Mouse (Mus musculus) forebrain, embryonic 12.5 days (tissue): ENCODE data around the gene Ablim1. TPM values are rescaled to one million over a fixed set of nuclear protein-coding genes. Genes with fewer than 3 reads are reported as not detected.
A peak's percentile ranks its signal among the peaks of the same experiment; 100 is the strongest.

Experiments used
- ATAC-seq: fragments of 200-750 bp; cut with Nextera tagmentation; 2 replicates; pipeline ENCODE4 v1.8.0; 2017; ENCODE audit warnings: moderate TSS enrichment; ENCODE audit not compliant: low FRiP score
- H3K27ac ChIP-seq: fragments of 300-500 bp; sonication (generic); 2 replicates; pipeline ENCODE4 v1.5.1; 2016; ENCODE audit warnings: mild to moderate bottlenecking
- H3K27me3 ChIP-seq: fragments of 300-500 bp; sonication (generic); 2 replicates; pipeline ENCODE4 v1.6.1; 2016; ENCODE audit warnings: mild to moderate bottlenecking
- H3K36me3 ChIP-seq: fragments of 300-500 bp; sonication (generic); replicated peaks from 2 replicates; pipeline ENCODE4 v1.6.1; 2016; ENCODE audit warnings: mild to moderate bottlenecking
- H3K4me1 ChIP-seq: fragments of 300-500 bp; sonication (generic); 2 replicates; pipeline ENCODE4 v1.6.1; 2016
- H3K4me2 ChIP-seq: fragments of 300-500 bp; sonication (generic); 2 replicates; pipeline ENCODE4 v1.6.1; 2016; ENCODE audit warnings: mild to moderate bottlenecking, moderate library complexity
- H3K4me3 ChIP-seq: fragments of 300-500 bp; sonication (generic); replicated peaks from 2 replicates; pipeline ENCODE4 v1.5.1; 2016; ENCODE audit warnings: mild to moderate bottlenecking
- H3K9ac ChIP-seq: fragments of 300-500 bp; sonication (generic); 2 replicates; pipeline ENCODE4 v1.6.1; 2016; ENCODE audit warnings: mild to moderate bottlenecking
- H3K9me3 ChIP-seq: fragments of 300-500 bp; sonication (generic); 2 replicates; pipeline ENCODE4 v1.6.1; 2016
- WGBS: fragments of 180-500 bp; shearing (Covaris S2); methylation state at CpG from one replicate; pipeline ENCODE4 v1.1.7; 2016; 5-methylcytosine and 5-hydroxymethylcytosine counted together
- polyA plus RNA-seq: library from polyadenylated mRNA; unstranded; fragments of >200 nt; fragmentation: Nextera tagmentation; extraction: Ambion mirVana; gene quantifications from 2 replicates; pipeline ENCODE4 v1.2.1, GENCODE M21; 2016

Gene Ablim1
- polyA plus RNA-seq, 1 experiment from 2014 or later, result 17.7 TPM

GRCm38 (mm10) chr19:57132281-57132680 is 182.4 kb downstream of the Ablim1 start:
- WGBS, result 78% methylated on average over 5 of the region's 5 CpGs
- no peak overlapping the region for H3K4me3 ChIP-seq
- H3K27me3 ChIP-seq, result peaks cover 12% of the 10 kb centered on the region; the same call in 1 of the 2 replicates
- peaks cover 17% of the 10 kb centered on the region for H3K4me1 ChIP-seq
- H3K4me2 ChIP-seq, result no peak overlapping the region
- no peaks in the 10 kb centered on the region for H3K36me3 ChIP-seq
- H3K27ac ChIP-seq, result no peak overlapping the region
- no peaks in the 10 kb centered on the region for H3K9me3 ChIP-seq
- H3K9ac ChIP-seq, result no peak overlapping the region
- no peak for ATAC-seq

GRCm38 (mm10) chr19:57131366-57131765 is 183.4 kb downstream of the Ablim1 start:
- Histone ChIP-seq H3K27me3 (peaks cover 12% of the 10 kb centered on the region; the same call in 1 of the 2 replicates), H3K4me2 (no peak overlapping the region), H3K9ac (no peak overlapping the region), H3K4me3 (no peak overlapping the region), H3K27ac (no peak overlapping the region), H3K36me3 (no peaks in the 10 kb centered on the region), H3K9me3 (no peaks in the 10 kb centered on the region), H3K4me1 (peaks cover 17% of the 10 kb centered on the region)
- ATAC-seq, result no peak
- 87% methylated on average over 4 of the region's 4 CpGs for WGBS

GRCm38 (mm10) chr19:57130591-57130990 is 184.1 kb downstream of the Ablim1 start:
- no peak for ATAC-seq
- Histone ChIP-seq H3K4me2 (no peak overlapping the region), H3K4me3 (no peak overlapping the region), H3K27me3 (peaks cover 12% of the 10 kb centered on the region; the same call in 1 of the 2 replicates), H3K4me1 (peaks cover 17% of the 10 kb centered on the region), H3K9ac (no peak overlapping the region), H3K9me3 (no peaks in the 10 kb centered on the region), H3K36me3 (no peaks in the 10 kb centered on the region), H3K27ac (no peak overlapping the region)
- 87% methylated on average over 4 of the region's 4 CpGs for WGBS

GRCm38 (mm10) chr19:57129729-57130128 is 185.0 kb downstream of the Ablim1 start:
- Histone ChIP-seq H3K4me3 (no peak overlapping the region), H3K27ac (no peak overlapping the region), H3K9me3 (no peaks in the 10 kb centered on the region), H3K36me3 (no peaks in the 10 kb centered on the region), H3K9ac (no peak overlapping the region), H3K27me3 (peaks cover 12% of the 10 kb centered on the region; the same call in 1 of the 2 replicates), H3K4me2 (no peak overlapping the region), H3K4me1 (peaks cover 13% of the 10 kb centered on the region)
- WGBS, result 93% methylated on average over 9 of the region's 9 CpGs
- no peak for ATAC-seq

GRCm38 (mm10) chr19:57128037-57128436 is 186.7 kb downstream of the Ablim1 start:
- Histone ChIP-seq H3K4me2 (no peak overlapping the region), H3K27me3 (peaks cover 7% of the 10 kb centered on the region; the same call in 1 of the 2 replicates), H3K4me3 (no peak overlapping the region), H3K27ac (no peak overlapping the region), H3K9ac (no peak overlapping the region), H3K36me3 (no peaks in the 10 kb centered on the region), H3K9me3 (no peaks in the 10 kb centered on the region), H3K4me1 (0 out of 2 replicates have a peak, but pooled peaks cover 5% of the 10 kb centered on the region)
- ATAC-seq, result no peak
- WGBS, result 60% methylated on average over 6 of the region's 6 CpGs

GRCm38 (mm10) chr19:57127523-57127922 is 187.2 kb downstream of the Ablim1 start:
- Histone ChIP-seq H3K9ac (no peak overlapping the region), H3K9me3 (no peaks in the 10 kb centered on the region), H3K4me3 (no peak overlapping the region), H3K27ac (no peak overlapping the region), H3K27me3 (0 out of 2 replicates have a peak, but pooled peaks cover 3% of the 10 kb centered on the region), H3K4me1 (0 out of 2 replicates have a peak, but pooled peaks cover 5% of the 10 kb centered on the region), H3K4me2 (no peak overlapping the region), H3K36me3 (no peaks in the 10 kb centered on the region)
- ATAC-seq, result no peak
- WGBS, result 91% methylated on average over 5 of the region's 5 CpGs

GRCm38 (mm10) chr19:57126950-57127349 is 187.8 kb downstream of the Ablim1 start:
- no peaks in the 10 kb centered on the region for H3K36me3 ChIP-seq
- no peak overlapping the region for H3K4me2 ChIP-seq
- ATAC-seq, result no peak
- 0 out of 2 replicates have a peak, but pooled peaks cover 5% of the 10 kb centered on the region for H3K4me1 ChIP-seq
- WGBS, result 59% methylated on average over 10 of the region's 10 CpGs
- no peak overlapping the region for H3K4me3 ChIP-seq
- no peak overlapping the region for H3K27ac ChIP-seq
- H3K27me3 ChIP-seq, result 0 out of 2 replicates have a peak, but pooled peaks cover 3% of the 10 kb centered on the region
- no peak overlapping the region for H3K9ac ChIP-seq
- no peaks in the 10 kb centered on the region for H3K9me3 ChIP-seq

- H3K27me3 ChIP-seq, result 0 out of 2 replicates have a peak, but pooled peaks cover 3% of the 10 kb centered on the region
- no peak overlapping the region for H3K27ac ChIP-seq
- H3K9me3 ChIP-seq, result no peaks in the 10 kb centered on the region
- H3K36me3 ChIP-seq, result no peaks in the 10 kb centered on the region
- WGBS, result 87% methylated on average over 4 of the region's 4 CpGs
- H3K4me1 ChIP-seq, result peaks cover 7% of the 10 kb centered on the region; the same call in 1 of the 2 replicates
- H3K9ac ChIP-seq, result no peak overlapping the region
- no peak overlapping the region for H3K4me2 ChIP-seq
- no peak overlapping the region for H3K4me3 ChIP-seq
- no peak for ATAC-seq
Observed at GRCm38 (mm10) chr19:57124906-57125305, 189.8 kb downstream of the Ablim1 start.

- no peak for ATAC-seq
- WGBS, result 80% methylated on average over 2 of the region's 2 CpGs
- H3K27ac ChIP-seq, result no peak overlapping the region
Observed at GRCm38 (mm10) chr19:57124138-57124519, 190.6 kb downstream of the Ablim1 start.

GRCm38 (mm10) chr19:57123503-57124137 is 191.1 kb downstream of the Ablim1 start:
- Histone ChIP-seq H3K27ac (0 out of 2 replicates have a peak overlapping the region, but pooled peaks have one; percentile 5), H3K4me2 (no peak overlapping the region), H3K9ac (no peak overlapping the region), H3K27me3 (0 out of 2 replicates have a peak, but pooled peaks cover 3% of the 10 kb centered on the region), H3K4me1 (peaks cover 20% of the 10 kb centered on the region), H3K36me3 (no peaks in the 10 kb centered on the region), H3K9me3 (no peaks in the 10 kb centered on the region), H3K4me3 (no peak overlapping the region)
- ATAC-seq, result no peak
- WGBS, result 73% methylated on average over 11 of the region's 11 CpGs

More at GRCm38 (mm10) chr19:57124138-57124519, 190.6 kb downstream of the Ablim1 start:
- Histone ChIP-seq H3K4me2 (no peak overlapping the region), H3K4me3 (no peak overlapping the region), H3K4me1 (peaks cover 15% of the 10 kb centered on the region), H3K9me3 (no peaks in the 10 kb centered on the region), H3K27me3 (0 out of 2 replicates have a peak, but pooled peaks cover 3% of the 10 kb centered on the region), H3K36me3 (no peaks in the 10 kb centered on the region), H3K9ac (no peak overlapping the region)

- Histone ChIP-seq H3K27ac (no peak overlapping the region), H3K4me1 (peaks cover 26% of the 10 kb centered on the region), H3K4me2 (no peak overlapping the region), H3K27me3 (no peaks in the 10 kb centered on the region), H3K9ac (no peak overlapping the region), H3K9me3 (no peaks in the 10 kb centered on the region), H3K36me3 (no peaks in the 10 kb centered on the region), H3K4me3 (no peak overlapping the region)
- no peak for ATAC-seq
- WGBS, result 87% methylated on average over 3 of the region's 3 CpGs
Observed at GRCm38 (mm10) chr19:57122261-57122660, 192.5 kb downstream of the Ablim1 start.

GRCm38 (mm10) chr19:57121036-57121435 is 193.7 kb downstream of the Ablim1 start:
- H3K36me3 ChIP-seq, result no peaks in the 10 kb centered on the region

GRCm38 (mm10) chr19:57119661-57120060 is 195.1 kb downstream of the Ablim1 start:
- Histone ChIP-seq H3K9me3 (no peaks in the 10 kb centered on the region), H3K36me3 (no peaks in the 10 kb centered on the region), H3K9ac (no peak overlapping the region), H3K4me3 (no peak overlapping the region), H3K27me3 (no peaks in the 10 kb centered on the region), H3K4me2 (peak overlapping the region; percentile 56; the same call in 1 of the 2 replicates), H3K27ac (no peak overlapping the region), H3K4me1 (peaks cover 34% of the 10 kb centered on the region)
- 83% methylated on average over 3 of the region's 3 CpGs for WGBS
- ATAC-seq, result no peak

More at GRCm38 (mm10) chr19:57121036-57121435, 193.7 kb downstream of the Ablim1 start:
- ATAC-seq, result no peak
- WGBS, result 92% methylated on average over 4 of the region's 4 CpGs
- H3K4me3 ChIP-seq, result no peak overlapping the region
- no peak overlapping the region for H3K27ac ChIP-seq
- H3K9ac ChIP-seq, result no peak overlapping the region
- no peak overlapping the region for H3K4me2 ChIP-seq
- peaks cover 34% of the 10 kb centered on the region for H3K4me1 ChIP-seq
- no peaks in the 10 kb centered on the region for H3K9me3 ChIP-seq
- no peaks in the 10 kb centered on the region for H3K27me3 ChIP-seq
